Mouse (Mus musculus): Measurements from ENCODE around the gene Cyth1. TPM values are rescaled to one million over a fixed set of nuclear protein-coding genes. Genes with fewer than 3 reads are reported as not detected.

Gene Cyth1
- 2.6 and 3.2 TPM in 2 replicates for polyA plus RNA-seq (2012; rRNA removed)

GRCm38 (mm10) chr11:118248150-118249011, at the start of gene Cyth1:
TSS of gene Cyth1 (minus strand) at chr11:118248592.

GRCm38 (mm10) chr11:118289999-118290889, 41.9 kb upstream of the Cyth1 start, which contains the start of gene Usp36:
TSS of gene Usp36 (minus strand) at chr11:118290244.

GRCm38 (mm10) chr11:118130534-118130933, 117.9 kb downstream of the Cyth1 start, which contains the start of gene Dnah17:
TSS of gene Dnah17 (minus strand) at chr11:118130634.

Other genes starting within 250 kb of the Cyth1 start
- gene Dnah17, start 118.0 kb downstream of the Cyth1 start, polyA plus RNA-seq (2012; rRNA removed), result 0.03 and 0.05 TPM in 2 replicates
- 4.5 and 5.5 TPM in 2 replicates for gene Usp36, start 41.7 kb upstream of the Cyth1 start, polyA plus RNA-seq (2012; rRNA removed)
- 0.05 TPM in 1 of 2 replicates, not detected in the other for gene Cep295nl, start 93.9 kb upstream of the Cyth1 start, polyA plus RNA-seq (2012; rRNA removed)
- gene Timp2, start 107.1 kb upstream of the Cyth1 start, polyA plus RNA-seq (2012; rRNA removed), result 3.8 and 4.2 TPM in 2 replicates
- gene Lgals3bp, start 153.5 kb upstream of the Cyth1 start, polyA plus RNA-seq (2012; rRNA removed), result 40.7 and 45.2 TPM in 2 replicates
- gene Cant1, start 170.5 kb upstream of the Cyth1 start, polyA plus RNA-seq (2012; rRNA removed), result 7.1 and 8.4 TPM in 2 replicates
- gene C1qtnf1, start 179.6 kb upstream of the Cyth1 start, polyA plus RNA-seq (2012; rRNA removed), result 0.84 and 0.92 TPM in 2 replicates
- gene Engase, start 228.2 kb upstream of the Cyth1 start, polyA plus RNA-seq (2012; rRNA removed), result 3.8 and 4.8 TPM in 2 replicates

Measured in liver, embryonic 14 days (tissue).